9 mouse cellular contexts compared by ENCODE assay signal in genomic region chr6:114976915-114977419, GRCm38 (mm10). TPM values are rescaled to one million over a fixed set of nuclear protein-coding genes. Genes with fewer than 3 reads are reported as not detected.
A peak's percentile ranks its signal among the peaks of the same experiment; 100 is the strongest.
DNase-seq lines count a peak whose midpoint lies in the region; ATAC-seq lines count a peak whose summit lies in the region.
"Had no signal": no experiment of that assay in that cellular context is flagged by ENCODE, and none has a peak within 500 bp of the region (broad histone marks: within the 10 kb centered on the region; RNA-seq: fewer than 3 reads in every experiment).

No protein-coding gene starts in this region.

- H3K9ac ChIP-seq in midbrain, embryonic 13.5 days (replicated peaks) = no peak overlapping the region
- no peak overlapping the region for H3K9ac ChIP-seq in midbrain, embryonic 11.5 days (ENCODE audit: low read length)

- no peaks in the 10 kb centered on the region for H3K4me1 ChIP-seq in heart, embryonic 10.5 days
- H3K4me1 ChIP-seq in midbrain, embryonic 13.5 days (replicated peaks) = no peaks in the 10 kb centered on the region
- H3K4me1 ChIP-seq in midbrain, embryonic 11.5 days (ENCODE audit: control insufficient read depth, insufficient read depth, low read length) = no peaks in the 10 kb centered on the region

- no peak overlapping the region for H3K4me2 ChIP-seq in midbrain, embryonic 13.5 days (replicated peaks)
- H3K4me2 ChIP-seq in midbrain, embryonic 11.5 days = no peak overlapping the region

- peak; percentile 92 for DNase-seq in heart, adult 11 months
- DNase-seq in heart, embryonic 10.5 days (ENCODE audit: low spot score) = no peak
- peak; percentile 36 to 55 for DNase-seq in adrenal gland, postnatal 36 days
- DNase-seq in gastrocnemius, postnatal 36 days = peak; percentile 19 to 45
- DNase-seq in lung, postnatal 36 days = peak; percentile 82
- DNase-seq in thymus, adult 18-20 months = no peak
- no peak for DNase-seq in midbrain, embryonic 11.5 days (ENCODE audit: low spot score, missing footprints)

- no peak for ATAC-seq in midbrain, embryonic 13.5 days
- no peak for ATAC-seq in midbrain, embryonic 11.5 days (ENCODE audit: low FRiP score)

- no peaks in the 10 kb centered on the region for H3K36me3 ChIP-seq in heart, embryonic 10.5 days
- no peaks in the 10 kb centered on the region for H3K36me3 ChIP-seq in midbrain, embryonic 13.5 days
- no peaks in the 10 kb centered on the region for H3K36me3 ChIP-seq in midbrain, embryonic 11.5 days (ENCODE audit: control insufficient read depth, insufficient read depth, low read length)

- no peak overlapping the region for H3K27ac ChIP-seq in heart, embryonic 10.5 days
- no peak overlapping the region for H3K27ac ChIP-seq in midbrain, embryonic 13.5 days
- no peak overlapping the region for H3K27ac ChIP-seq in midbrain, embryonic 11.5 days (ENCODE audit: low read depth, low read length)

- whole genome bisulfite sequencing in heart, embryonic 10.5 days = 73% methylated on average over 7 of the region's 7 CpGs
- 91% methylated on average over 7 of the region's 7 CpGs for WGBS in midbrain, embryonic 13.5 days
- WGBS in midbrain, embryonic 11.5 days = 80% methylated on average over 7 of the region's 7 CpGs

- intact Hi-C loops in gastrocnemius, postnatal 36 days (cut with DNase I) = no loop called here

- H3K27me3 ChIP-seq in heart, embryonic 10.5 days (ENCODE audit: insufficient read depth, poor library complexity, severe bottlenecking) = peaks cover 22% of the 10 kb centered on the region
- H3K27me3 ChIP-seq in midbrain, embryonic 13.5 days = 0 out of 2 replicates have a peak, but pooled peaks cover 2% of the 10 kb centered on the region
- no peaks in the 10 kb centered on the region for H3K27me3 ChIP-seq in midbrain, embryonic 11.5 days (ENCODE audit: control insufficient read depth, insufficient read depth, low read length)
- H3K27me3 ChIP-seq: CH12.LX had no signal

- no peak overlapping the region for H3K4me3 ChIP-seq in heart, embryonic 10.5 days
- H3K4me3 ChIP-seq in midbrain, embryonic 13.5 days (replicated peaks) = no peak overlapping the region
- no peak overlapping the region for H3K4me3 ChIP-seq in midbrain, embryonic 11.5 days (ENCODE audit: low read depth, low read length)

- H3K9me3 ChIP-seq in heart, embryonic 10.5 days = no peaks in the 10 kb centered on the region
- no peaks in the 10 kb centered on the region for H3K9me3 ChIP-seq in midbrain, embryonic 13.5 days
- H3K9me3 ChIP-seq in midbrain, embryonic 11.5 days (ENCODE audit: control insufficient read depth, low read length) = no peaks in the 10 kb centered on the region

RNA-seq across cellular contexts. Expression of gene Vgll4, which starts 7.2 kb away (rescaled TPM):
- 58.5 and 76.8 TPM in 2 replicates for polyA plus RNA-seq in heart, embryonic 10.5 days (2016; fragmentation: Nextera tagmentation; extraction: Ambion mirVana)
- 10 to 100 TPM; 54.7 to 57.4 TPM for total RNA-seq in adrenal gland, postnatal 36 days (2021)
- 10 to 100 TPM; 13.4 to 14.5 TPM for total RNA-seq in gastrocnemius, postnatal 36 days (2021)
- 62.4 and 66.2 TPM in 2 replicates for polyA plus RNA-seq in midbrain, embryonic 13.5 days (2015; fragmentation: Nextera tagmentation; extraction: Ambion mirVana)
- 48.6 and 54.8 TPM in 2 replicates for polyA plus RNA-seq in midbrain, embryonic 11.5 days (2014; fragmentation: Nextera tagmentation; extraction: Ambion mirVana)

Comparison
In these comparisons a context has a peak if more than half of its experiments do, and no peak if none do; other contexts are left out.
1. DNase-seq: peak in heart, adult 11 months (single experiment), adrenal gland, postnatal 36 days (2 of 2), gastrocnemius, postnatal 36 days (2 of 2) and lung, postnatal 36 days (single experiment); none in heart, embryonic 10.5 days (single experiment), thymus, adult 18-20 months (0 of 2) and midbrain, embryonic 11.5 days (single experiment).